Mouse (Mus musculus) small intestine, adult 2 months (tissue): ENCODE data around the gene Gm21293.
"Not testable (repeated sequence)": the region's sequence is repeated elsewhere in the genome, so short reads cannot be mapped to it uniquely, and the experiment has no call there.

ENCODE experiments used
- CTCF ChIP-seq: fragments of 200-500 bp; IDR thresholded peaks from 2 replicates; pipeline ENCODE4 v1.5.1; 2012; ENCODE audit warnings: low read depth, mild to moderate bottlenecking, control low read depth, inconsistent platforms, low read length, moderate library complexity, mixed read lengths; ENCODE audit not compliant: insufficient replicate concordance, insufficient read length; ENCODE audit errors: extremely low read depth
- POLR2A ChIP-seq: fragments of 200-500 bp; IDR thresholded peaks from 2 replicates; pipeline ENCODE4 v1.6.1; 2012; ENCODE audit warnings: low read depth, mild to moderate bottlenecking, control low read depth, inconsistent platforms, low read length, moderate library complexity

- TF ChIP-seq POLR2A, CTCF: not testable (repeated sequence)
These were observed 25.4 kb downstream of the Gm21293 start, which contains the start of gene Gm21304 for GRCm38 (mm10) chr10:104168215-104168614.
